Mouse (Mus musculus) MEL (cell line): ENCODE measurements at regions not wholly inside any gene's neighbourhood (a gene's known extent, or its start where the extent isn't known, plus 50 kb on each side); places are given as distances from the start of the nearest gene placed in this dataset.

ENCODE experiments used
- DNase-seq: peaks from one replicate; pipeline ENCODE4 v3.0.0; 2011; ENCODE audit warnings: low read depth, low spot score
- H3K27ac ChIP-seq: 2 replicates; pipeline ENCODE4 v1.5.1; 2012; ENCODE audit warnings: low read depth, mild to moderate bottlenecking, control low read depth, low read length, moderate library complexity; ENCODE audit not compliant: control insufficient read depth
- H3K27me3 ChIP-seq, 2 experiments: fragments of 150-350 bp in 1 of 2; sonication (generic) in 1 of 2; 2 replicates each; pipeline ENCODE4 v1.6.1; 2012; ENCODE audit warnings: low read length in 2 of 2, mild to moderate bottlenecking in 2 of 2, improper control_type of control experiment in 1 of 2, moderate library complexity in 1 of 2; ENCODE audit not compliant: insufficient read depth in 2 of 2, control insufficient read depth in 1 of 2
- H3K36me3 ChIP-seq, 2 experiments: 2 replicates each; pipeline ENCODE4 v1.6.1; 2012 to 2014; ENCODE audit warnings: low read length in 2 of 2, improper control_type of control experiment in 1 of 2, inconsistent platforms in 1 of 2, mild to moderate bottlenecking in 1 of 2; ENCODE audit not compliant: insufficient read depth in 2 of 2, control insufficient read depth in 1 of 2
- H3K4me1 ChIP-seq, 2 experiments: fragments of 150-350 bp in 1 of 2; sonication (generic) in 1 of 2; 2 replicates each; pipeline ENCODE4 v1.6.1; 2012; ENCODE audit warnings: low read length in 2 of 2, improper control_type of control experiment in 1 of 2, mild to moderate bottlenecking in 1 of 2; ENCODE audit not compliant: insufficient read depth in 2 of 2, control insufficient read depth in 1 of 2
- H3K4me3 ChIP-seq, 2 experiments: fragments of 150-350 bp in 1 of 2; sonication (generic) in 1 of 2; 2 replicates each; pipeline ENCODE4 v1.5.1; 2012; ENCODE audit warnings: low read depth in 2 of 2, low read length in 2 of 2, mild to moderate bottlenecking in 2 of 2, moderate library complexity in 2 of 2, control low read depth in 1 of 2, improper control_type of control experiment in 1 of 2; ENCODE audit not compliant: control insufficient read depth in 1 of 2, insufficient read depth in 1 of 2
- H3K79me2 ChIP-seq: 2 replicates; pipeline ENCODE4 v1.6.1; 2012; ENCODE audit warnings: mild to moderate bottlenecking, low read length, moderate library complexity; ENCODE audit not compliant: control insufficient read depth, poor library complexity, insufficient read depth
- H3K9ac ChIP-seq: 2 replicates; pipeline ENCODE4 v1.6.1; 2012; ENCODE audit warnings: low read depth, mild to moderate bottlenecking, control low read depth, low read length, moderate library complexity; ENCODE audit not compliant: control insufficient read depth, poor library complexity, severe bottlenecking
- H3K9me3 ChIP-seq: fragments of 150-350 bp; sonication (generic); replicated peaks from 2 replicates; pipeline ENCODE4 v1.6.1; 2012; ENCODE audit warnings: mild to moderate bottlenecking, low read length, improper control_type of control experiment, moderate library complexity; ENCODE audit not compliant: insufficient read depth
- CHD2 ChIP-seq: IDR thresholded peaks from 2 replicates; pipeline ENCODE4 v1.6.1; 2011; ENCODE audit warnings: low read length, improper control_type of control experiment
- ELF1 ChIP-seq: IDR thresholded peaks from 2 replicates; pipeline ENCODE4 v1.6.1; 2014; ENCODE audit warnings: low read depth, mild to moderate bottlenecking, inconsistent platforms, low read length, improper control_type of control experiment, moderate library complexity
- EP300 ChIP-seq, 2 experiments: IDR thresholded peaks; 2 replicates each; pipeline ENCODE4 v1.6.1; 2011; ENCODE audit warnings: improper control_type of control experiment in 2 of 2, low read length in 2 of 2, low read depth in 1 of 2, mild to moderate bottlenecking in 1 of 2
- ETS1 ChIP-seq: IDR thresholded peaks from 2 replicates; pipeline ENCODE4 v1.6.1; 2012; ENCODE audit warnings: low read depth, mild to moderate bottlenecking, inconsistent platforms, low read length, improper control_type of control experiment, moderate library complexity
- GABPA ChIP-seq: IDR thresholded peaks from 2 replicates; pipeline ENCODE4 v1.6.1; 2012; ENCODE audit warnings: low read depth, mild to moderate bottlenecking, inconsistent platforms, low read length, improper control_type of control experiment, moderate library complexity
- HCFC1 ChIP-seq: IDR thresholded peaks from 2 replicates; pipeline ENCODE4 v1.6.1; 2012; ENCODE audit warnings: low read depth, mild to moderate bottlenecking, inconsistent platforms, low read length, improper control_type of control experiment, moderate library complexity
- JUND ChIP-seq: IDR thresholded peaks from 2 replicates; pipeline ENCODE4 v1.6.1; 2011; ENCODE audit warnings: low read depth, mild to moderate bottlenecking, improper control_type of control experiment, low read length
- MAFK ChIP-seq: IDR thresholded peaks from 2 replicates; pipeline ENCODE4 v1.6.1; 2011; ENCODE audit warnings: low read depth, mild to moderate bottlenecking, low read length, improper control_type of control experiment, borderline replicate concordance
- MAX ChIP-seq: IDR thresholded peaks from 2 replicates; pipeline ENCODE4 v1.6.1; 2011; ENCODE audit warnings: low read length, improper control_type of control experiment
- MXI1 ChIP-seq: IDR thresholded peaks from 2 replicates; pipeline ENCODE4 v1.6.1; 2011; ENCODE audit warnings: mild to moderate bottlenecking, low read depth, low read length, improper control_type of control experiment
- POLR2A ChIP-seq, 2 experiments: IDR thresholded peaks; 2 replicates each; pipeline ENCODE4 v1.6.1; 2011 to 2012; ENCODE audit warnings: low read length in 2 of 2, mild to moderate bottlenecking in 2 of 2, control low read depth in 1 of 2, improper control_type of control experiment in 1 of 2, low read depth in 1 of 2, moderate library complexity in 1 of 2; ENCODE audit not compliant: control insufficient read depth in 1 of 2, insufficient read depth in 1 of 2, poor library complexity in 1 of 2
- POLR2AphosphoS2 ChIP-seq: IDR thresholded peaks from 2 replicates; pipeline ENCODE4 v1.6.1; 2011; ENCODE audit warnings: low read length, improper control_type of control experiment
- RCOR1 ChIP-seq: IDR thresholded peaks from 2 replicates; pipeline ENCODE4 v1.6.1; 2012; ENCODE audit warnings: low read depth, mild to moderate bottlenecking, inconsistent platforms, low read length, improper control_type of control experiment
- TAL1 ChIP-seq: IDR thresholded peaks from 2 replicates; pipeline ENCODE4 v1.6.1; 2012; ENCODE audit warnings: mild to moderate bottlenecking, inconsistent platforms, low read length, moderate library complexity, mixed read lengths
- USF2 ChIP-seq, 2 experiments: IDR thresholded peaks; 2 replicates each; pipeline ENCODE4 v1.6.1; 2011 to 2012; ENCODE audit warnings: improper control_type of control experiment in 2 of 2, low read length in 2 of 2, borderline replicate concordance in 1 of 2, inconsistent platforms in 1 of 2, low read depth in 1 of 2, mild to moderate bottlenecking in 1 of 2; ENCODE audit not compliant: insufficient read depth in 1 of 2

- DNase-seq, result no peak
- Histone ChIP-seq H3K79me2 (no peaks in the 10 kb centered on the region), H3K36me3 (no peaks in the 10 kb centered on the region), H3K27me3 (no peaks in the 10 kb centered on the region; a peak in 1 of 4 replicates), H3K27ac (no peak overlapping the region), H3K4me3 (no peak overlapping the region), H3K9ac (no peak overlapping the region), H3K4me1 (no peaks in the 10 kb centered on the region), H3K9me3 (no peaks in the 10 kb centered on the region)
- TF ChIP-seq HCFC1 (no peak), TAL1 (no peak), MAFK (no peak), RCOR1 (no peak), EP300 (IDR thresholded peaks at IDR 0.05; ENCODE audit: low read depth in 1 of 2, low read length in 2 of 2) (no peak), JUND (no peak), MAX (no peak), ELF1 (no peak)
These were observed 76.6 kb upstream of the Itga1 start for GRCm38 (mm10) chr13:115178175-115178917.

DNA sequence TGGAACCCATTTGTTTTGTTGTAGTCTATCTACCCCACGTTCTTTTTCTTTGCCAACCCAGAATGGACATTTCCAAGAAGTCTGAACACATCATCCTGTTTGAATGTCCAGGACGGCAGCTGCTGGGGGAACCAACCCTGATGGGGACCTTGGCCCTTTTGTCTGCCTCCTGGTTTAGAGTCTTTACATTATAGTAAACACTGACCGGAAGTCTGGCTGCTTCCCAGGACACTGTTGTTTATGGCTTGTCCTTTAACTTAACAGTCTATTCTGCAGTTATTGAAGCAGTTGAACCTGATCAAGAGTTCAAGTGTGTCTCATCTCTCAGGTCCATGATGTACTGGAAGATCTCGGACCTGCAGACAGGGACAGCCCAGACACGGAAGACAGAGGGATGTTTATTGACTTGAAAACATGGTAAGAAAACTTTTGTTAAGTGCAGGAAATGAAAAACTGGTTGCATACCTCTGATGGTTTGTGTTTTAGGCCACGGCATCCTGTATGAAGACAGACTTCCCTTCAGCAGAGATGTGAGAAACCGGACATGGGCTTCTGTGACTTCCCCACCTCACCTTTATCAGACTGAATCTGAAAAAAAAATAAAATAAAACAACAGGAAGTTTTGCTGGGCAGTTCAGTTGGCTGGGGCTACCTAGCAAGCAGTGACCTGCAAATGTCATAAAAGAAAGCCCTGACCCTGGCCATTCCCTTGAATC, 69.7 kb upstream of the Itga1 start:
- DNase-seq, result no peak
- H3K9me3 ChIP-seq, result no peaks in the 10 kb centered on the region
- no peak overlapping the region for H3K27ac ChIP-seq
- no peak overlapping the region for H3K9ac ChIP-seq
- H3K4me1 ChIP-seq, result no peaks in the 10 kb centered on the region
- no peaks in the 10 kb centered on the region for H3K36me3 ChIP-seq
- no peaks in the 10 kb centered on the region; a peak in 1 of 4 replicates for H3K27me3 ChIP-seq
- TF ChIP-seq MAFK (no peak), ETS1 (no peak), CHD2 (no peak), GABPA (no peak), RCOR1 (no peak), POLR2AphosphoS2 (no peak), POLR2A (IDR thresholded peaks at IDR 0.05; ENCODE audit: control insufficient read depth in 1 of 2, insufficient read depth in 1 of 2, low read depth in 1 of 2, low read length in 2 of 2, poor library complexity in 1 of 2) (no peak), USF2 (IDR thresholded peaks at IDR 0.05; ENCODE audit: borderline replicate concordance in 1 of 2, insufficient read depth in 1 of 2, low read depth in 1 of 2, low read length in 2 of 2) (no peak), MXI1 (no peak)
- H3K79me2 ChIP-seq, result no peaks in the 10 kb centered on the region
- no peak overlapping the region for H3K4me3 ChIP-seq
